Mouse (Mus musculus): Measurements from ENCODE around the gene Zfp458. TPM values are rescaled to one million over a fixed set of nuclear protein-coding genes. Genes with fewer than 3 reads are reported as not detected.

Gene Zfp458
- 1 to 10 TPM; 1.5 to 2.0 TPM for total RNA-seq (2023)

GRCm38 (mm10) chr13:67278314-67278713 is at the start of gene Zfp458:
Zfp458 (minus strand) TSS chr13:67278466.

GRCm38 (mm10) chr13:67305822-67306672 is 27.8 kb upstream of the Zfp458 start, which contains the start of gene Zfp457:
Zfp457 (minus strand) TSS chr13:67306485.

Other genes starting within 250 kb of the Zfp458 start
- 1 to 10 TPM; 1.7 to 2.1 TPM for gene Zfp712, start 217.3 kb downstream of the Zfp458 start, total RNA-seq (2023)
- under 1 TPM in 1 of 2 experiments, not detected in 1; 0.22 TPM for gene Zfp708, start 180.5 kb downstream of the Zfp458 start, total RNA-seq (2023)
- gene Gm28557, start 169.9 kb downstream of the Zfp458 start, total RNA-seq (2023), result 1 to 10 TPM; 1.1 to 1.4 TPM
- under 1 TPM; 0.22 to 0.40 TPM for gene Rslcan18, start 162.2 kb downstream of the Zfp458 start, total RNA-seq (2023)
- 1 to 10 TPM; 2.7 to 3.5 TPM for gene Zfp759, start 156.8 kb downstream of the Zfp458 start, total RNA-seq (2023)
- 1 to 10 TPM; 1.6 TPM for gene Rsl1, start 105.3 kb downstream of the Zfp458 start, total RNA-seq (2023)
- gene Zfp455, start 84.0 kb downstream of the Zfp458 start, total RNA-seq (2023), result under 1 TPM; 0.73 to 0.77 TPM
- gene Zfp457, start 28.0 kb upstream of the Zfp458 start, total RNA-seq (2023), result under 1 TPM in 1 of 2 experiments, not detected in 1; 0.46 TPM
- gene Zfp595, start 54.1 kb upstream of the Zfp458 start, total RNA-seq (2023), result 1 to 10 TPM; 5.3 to 6.4 TPM
- gene Gm28044, start 82.1 kb upstream of the Zfp458 start, total RNA-seq (2023), result 1 to 10 TPM in 1 of 2 experiments, not detected in 1; 3.0 TPM
- 1 to 10 TPM; 6.1 to 7.3 TPM for gene Zfp953, start 82.1 kb upstream of the Zfp458 start, total RNA-seq (2023)
- gene Gm28041, start 97.3 kb upstream of the Zfp458 start, total RNA-seq (2023), result 1 to 10 TPM in 1 of 2 experiments, under 1 TPM in 1; 0.90 to 1.8 TPM
- gene Zfp456, start 97.3 kb upstream of the Zfp458 start, total RNA-seq (2023), result 1 to 10 TPM; 1.1 to 1.7 TPM
- 1 to 10 TPM; 4.0 to 4.2 TPM for gene Zfp429, start 121.4 kb upstream of the Zfp458 start, total RNA-seq (2023)
- gene Zfp459, start 143.0 kb upstream of the Zfp458 start, total RNA-seq (2023), result under 1 TPM; 0.09 to 0.42 TPM
- 1 to 10 TPM; 2.8 to 3.3 TPM for gene Zfp874a, start 173.2 kb upstream of the Zfp458 start, total RNA-seq (2023)
- 1 to 10 TPM; 6.6 to 9.1 TPM for gene Zfp874b, start 205.8 kb upstream of the Zfp458 start, total RNA-seq (2023)
- 1 to 10 TPM; 3.6 to 5.8 TPM for gene Zfp58, start 222.1 kb upstream of the Zfp458 start, total RNA-seq (2023)
- not detected for gene Gm26965, start 247.7 kb upstream of the Zfp458 start, total RNA-seq (2023)
- gene Zfp87, start 247.7 kb upstream of the Zfp458 start, total RNA-seq (2023), result 10 to 100 TPM; 10.9 to 14.0 TPM